Mouse (Mus musculus) cerebellum, adult 2 months (tissue): Measurements from ENCODE around the gene Pmm2.

Source experiments
- CTCF ChIP-seq: fragments of 200-500 bp; IDR thresholded peaks from 2 replicates; pipeline ENCODE4 v1.5.1; 2011; ENCODE audit warnings: low read depth, mild to moderate bottlenecking, control low read depth, low read length, moderate library complexity, borderline replicate concordance; ENCODE audit not compliant: insufficient read depth
- POLR2A ChIP-seq: fragments of 200-500 bp; IDR thresholded peaks from 2 replicates; pipeline ENCODE4 v1.6.1; 2011; ENCODE audit warnings: low read length, control low read depth, borderline replicate concordance; ENCODE audit not compliant: insufficient read depth

DNA sequence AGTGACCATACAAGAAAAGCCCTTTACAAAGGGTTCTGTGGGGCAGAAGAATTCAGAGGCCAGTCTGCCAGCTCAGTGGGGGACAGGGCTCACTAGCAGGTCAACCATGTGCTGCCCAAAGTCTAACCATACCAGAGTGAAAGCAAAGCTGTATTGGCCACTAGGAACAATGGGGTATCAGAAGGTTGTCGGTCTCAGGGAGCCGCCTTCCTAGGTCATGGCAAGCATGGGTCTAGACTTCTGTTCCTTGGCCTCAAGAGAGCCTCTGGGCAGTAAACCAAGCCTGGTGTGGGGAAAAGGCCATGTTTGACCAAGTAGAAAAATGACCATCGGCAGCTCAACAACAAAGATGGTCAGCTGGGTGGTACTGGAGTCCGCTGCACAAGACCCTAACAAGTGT lies 21.3 kb downstream of the Pmm2 start:
- TF ChIP-seq CTCF (no peak), POLR2A (no peak)
